Mouse (Mus musculus): ENCODE results near the gene Csgalnact2. TPM values are rescaled to one million over a fixed set of nuclear protein-coding genes. Genes with fewer than 3 reads are reported as not detected.

Csgalnact2 gene
- total RNA-seq, 2 experiments from 2014 or later: 19.9 to 22.3 TPM

DNA sequence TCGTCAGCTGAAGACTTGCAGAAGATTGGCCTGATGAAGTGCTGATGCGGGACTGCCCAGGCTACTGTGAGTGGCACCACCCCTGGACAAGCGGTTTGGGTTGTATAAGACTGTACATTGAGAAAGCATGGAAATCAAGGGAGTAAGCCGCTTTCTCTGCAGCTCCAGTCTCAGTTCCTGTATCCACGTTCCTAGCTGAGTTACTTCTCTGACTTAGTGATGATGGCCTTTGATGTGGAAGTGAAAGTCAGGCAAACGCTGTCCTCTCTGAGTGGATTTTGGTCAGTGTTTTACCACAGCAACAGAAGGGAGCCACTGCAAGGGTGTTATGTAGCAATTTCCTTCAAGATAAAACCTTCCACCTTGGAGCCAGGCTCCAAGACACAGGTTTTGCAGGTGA, 2.0 kb upstream of the Csgalnact2 start:
- no peak for DNase-seq (ENCODE audit: low spot score in 2 of 2)

GRCm38 (mm10) chr6:118137148-118137547, 1.8 kb downstream of the Csgalnact2 start:
- no peak for DNase-seq (ENCODE audit: low spot score in 2 of 2)

DNA sequence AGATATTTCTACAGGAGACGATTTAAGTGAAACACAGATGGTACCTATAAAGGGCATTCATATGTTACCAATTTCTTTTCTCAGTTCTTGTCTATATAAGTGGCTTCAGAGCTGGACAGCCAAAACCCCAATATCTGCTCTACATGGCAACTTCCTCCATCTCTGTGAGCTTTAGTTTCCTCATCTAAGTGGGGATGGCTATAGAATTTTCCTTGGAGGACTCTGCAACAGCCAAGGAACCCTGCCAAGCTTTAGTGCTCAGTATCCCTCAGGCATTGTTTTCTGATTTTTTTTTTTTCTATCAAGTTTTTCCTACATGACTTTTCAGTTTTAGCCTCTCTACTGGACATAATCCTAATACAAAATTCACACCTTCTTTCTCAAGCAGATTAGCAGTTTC, 4.5 kb downstream of the Csgalnact2 start:
- DNase-seq (ENCODE audit: low spot score in 2 of 2): no peak

DNA sequence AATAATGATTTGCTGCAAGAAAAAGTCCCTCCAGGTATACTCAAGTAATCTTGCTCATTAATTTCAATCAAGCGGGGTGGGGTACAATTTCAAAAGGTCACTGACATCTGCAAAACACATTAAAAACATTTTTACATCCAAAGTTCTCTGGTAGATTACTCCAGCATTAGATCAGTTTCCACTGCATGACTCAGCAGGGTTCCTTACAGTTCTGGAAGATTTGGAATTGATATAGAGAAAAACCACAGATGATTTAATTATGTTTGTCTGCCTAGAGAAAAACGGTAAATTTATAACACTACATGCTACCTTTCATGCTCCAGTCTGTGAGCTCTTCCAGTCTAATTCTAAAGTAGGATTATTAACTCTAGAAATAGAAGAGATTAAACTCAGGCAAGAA, 8.9 kb downstream of the Csgalnact2 start:
- DNase-seq (ENCODE audit: low spot score in 2 of 2): no peak

- DNase-seq (ENCODE audit: low spot score in 2 of 2): no peak
These were observed 11.0 kb downstream of the Csgalnact2 start for GRCm38 (mm10) chr6:118127827-118128487.

DNA sequence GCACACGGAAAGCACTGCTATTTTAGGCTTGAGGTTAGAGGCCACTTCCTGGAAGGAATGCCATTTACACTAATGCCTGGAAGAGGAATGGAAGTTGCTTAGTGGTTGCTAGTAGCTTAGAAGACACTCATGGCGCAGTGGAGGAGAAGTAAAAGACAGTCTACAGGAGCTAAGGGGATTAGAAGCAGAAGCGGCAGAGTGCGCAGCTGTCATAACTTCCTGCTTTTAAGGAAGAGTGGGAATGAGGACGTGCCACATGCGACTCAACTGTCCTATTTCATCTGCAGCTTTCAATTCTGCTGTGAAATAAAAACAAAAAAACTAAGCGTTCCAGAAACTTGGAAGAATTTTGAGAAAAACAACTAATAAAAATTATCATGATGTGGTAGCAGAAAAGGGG, 11.7 kb downstream of the Csgalnact2 start:
- no peak for DNase-seq (ENCODE audit: low spot score in 2 of 2)

DNA sequence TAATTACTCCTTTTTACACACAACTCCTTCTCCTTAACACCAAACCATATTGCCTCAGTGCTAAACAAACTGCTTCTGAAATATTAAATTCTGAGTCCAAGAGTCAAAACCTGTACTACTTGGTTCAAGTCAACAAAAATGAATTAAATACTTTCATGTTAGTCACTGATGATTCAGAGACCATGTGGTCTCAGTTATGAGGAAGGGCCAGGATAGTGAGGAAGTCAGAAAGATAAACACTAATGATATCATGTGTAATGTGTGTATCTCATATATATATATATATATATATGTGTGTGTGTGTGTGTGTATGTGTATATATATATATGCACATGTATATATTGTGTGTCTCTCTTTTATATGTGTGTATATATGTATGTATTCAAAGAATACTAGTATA, 12.4 kb downstream of the Csgalnact2 start:
- DNase-seq (ENCODE audit: low spot score in 2 of 2): no peak

GRCm38 (mm10) chr6:118122767-118123166, 16.2 kb downstream of the Csgalnact2 start:
- no peak for DNase-seq (ENCODE audit: low spot score in 2 of 2)

DNA sequence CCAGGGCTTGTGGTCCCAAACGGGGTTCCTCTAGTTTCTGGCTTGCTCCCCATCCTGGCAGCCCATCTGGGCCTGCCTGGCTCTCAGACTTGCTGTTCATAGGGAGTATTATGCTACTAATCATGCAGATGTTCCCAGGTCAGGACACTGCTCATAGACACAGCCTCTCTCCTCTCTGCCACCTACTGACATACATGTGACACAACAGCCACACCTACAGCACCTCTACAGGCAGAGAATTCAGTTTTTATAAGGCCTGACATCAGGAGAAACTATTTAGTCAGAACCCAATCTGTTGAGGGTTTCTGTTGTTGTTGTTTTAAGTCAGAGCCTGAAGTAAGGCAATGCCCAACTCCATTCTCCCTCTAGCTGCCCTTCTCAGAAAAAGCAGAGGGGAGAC, 27.1 kb downstream of the Csgalnact2 start:
- DNase-seq (ENCODE audit: low spot score in 2 of 2): no peak

DNA sequence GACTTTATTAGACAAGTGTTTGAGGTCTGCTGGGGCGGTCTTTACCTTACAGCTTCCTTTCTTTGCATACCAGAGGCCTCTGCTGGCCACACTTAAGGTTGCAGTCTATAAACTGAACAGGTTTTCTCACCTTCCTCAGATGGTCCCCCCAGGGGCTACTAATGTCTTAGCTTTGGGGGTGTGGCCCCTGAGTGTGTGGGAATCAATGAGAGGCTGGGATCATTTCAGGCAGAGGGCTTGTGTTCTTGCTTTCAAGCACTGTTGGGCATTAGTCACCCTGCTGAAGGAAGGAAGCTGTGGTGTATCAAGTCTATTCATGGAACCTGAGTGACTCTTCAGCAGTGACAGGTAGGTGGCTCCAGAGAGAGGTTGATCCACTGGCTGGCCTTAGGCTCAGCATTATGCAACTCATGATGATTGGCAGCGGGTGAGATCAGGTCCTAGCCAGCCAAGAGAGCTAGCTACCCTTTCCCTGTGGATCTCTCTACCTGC, 39.6 kb downstream of the Csgalnact2 start:
- DNase-seq (ENCODE audit: low spot score in 2 of 2): no peak

DNA sequence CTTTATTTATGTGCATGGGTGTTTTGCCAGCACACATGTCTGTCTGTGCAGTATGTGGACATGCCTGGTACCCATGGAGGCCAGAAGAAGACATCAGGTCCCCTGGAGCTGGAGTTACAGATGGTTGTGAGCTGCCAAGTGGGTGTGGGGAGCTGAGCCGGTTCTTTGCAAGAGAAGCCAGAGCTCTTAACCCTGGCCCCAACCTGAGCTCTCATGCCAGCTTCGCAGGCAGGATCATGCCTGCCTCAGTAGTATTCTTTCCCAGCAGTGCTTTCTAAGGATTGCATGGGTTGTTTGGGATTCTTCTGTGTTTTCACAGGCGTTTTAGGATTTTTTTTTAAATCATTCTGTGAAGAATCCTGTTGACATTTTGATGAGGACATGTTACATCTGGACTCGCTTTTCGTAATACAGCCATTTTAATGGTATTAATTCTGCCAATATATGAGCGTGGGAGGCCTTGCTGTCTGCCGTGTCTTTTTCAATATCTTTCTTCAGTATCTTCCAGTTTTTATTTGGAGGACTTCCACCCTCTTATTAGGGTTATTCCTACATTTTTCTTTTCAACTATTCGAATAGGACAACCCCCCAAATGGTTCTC, 41.1 kb downstream of the Csgalnact2 start:
- DNase-seq (ENCODE audit: low spot score in 2 of 2): no peak

DNA sequence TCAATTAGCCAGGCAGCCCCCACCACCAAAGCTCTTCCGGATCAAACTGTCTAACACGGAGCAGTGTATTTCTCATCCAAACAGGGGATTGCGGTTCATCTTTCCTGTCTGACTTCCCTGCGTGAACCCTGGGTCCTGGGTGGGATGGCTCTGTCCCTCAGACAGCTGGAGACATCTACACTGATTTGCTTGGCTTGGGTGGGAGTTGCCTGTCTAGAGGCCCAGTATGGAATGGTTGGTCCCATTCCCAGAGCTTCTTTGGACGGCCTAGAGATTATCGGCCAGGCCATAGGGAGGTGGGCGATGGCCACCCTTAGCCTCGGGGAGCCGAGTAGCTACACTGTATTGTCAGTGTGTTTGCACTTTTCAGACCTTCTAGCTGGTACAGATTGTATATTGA, 48.1 kb downstream of the Csgalnact2 start:
- DNase-seq (ENCODE audit: low spot score in 2 of 2): no peak

DNA sequence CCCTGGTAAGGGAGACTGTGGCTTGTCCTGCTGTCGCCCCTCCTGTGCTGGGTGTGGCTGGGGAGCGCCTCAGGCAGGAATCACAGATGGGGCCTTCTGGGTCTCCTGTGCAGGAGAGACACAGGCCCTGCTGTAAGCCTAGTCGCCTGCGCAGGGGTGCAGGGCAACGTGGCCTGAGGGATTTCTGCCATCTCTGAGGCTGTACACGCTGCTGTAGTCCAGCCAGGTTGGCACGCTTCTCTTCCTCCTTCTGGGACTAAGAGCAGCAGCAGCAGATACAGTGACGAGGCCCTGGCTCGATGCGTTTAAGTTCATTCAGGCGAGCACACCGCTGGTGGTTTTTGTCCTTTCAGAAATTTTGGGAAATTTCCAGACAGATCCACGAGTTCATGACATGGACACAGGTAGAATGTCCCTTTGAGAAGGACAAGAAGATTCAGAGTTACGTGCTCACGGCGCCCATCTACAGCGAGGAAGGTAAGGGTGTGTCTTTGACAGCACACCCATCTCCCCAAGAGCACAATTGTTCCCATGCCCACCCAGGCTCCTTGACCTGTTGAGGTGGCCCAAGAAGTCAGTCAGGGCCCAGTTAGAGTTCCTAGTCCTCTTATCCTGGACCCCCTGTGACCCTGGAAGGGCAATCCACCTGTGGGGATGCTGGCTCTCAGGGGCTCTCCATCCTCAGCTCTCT, 50.0 kb downstream of the Csgalnact2 start:
- DNase-seq (ENCODE audit: low spot score in 2 of 2): no peak

DNA sequence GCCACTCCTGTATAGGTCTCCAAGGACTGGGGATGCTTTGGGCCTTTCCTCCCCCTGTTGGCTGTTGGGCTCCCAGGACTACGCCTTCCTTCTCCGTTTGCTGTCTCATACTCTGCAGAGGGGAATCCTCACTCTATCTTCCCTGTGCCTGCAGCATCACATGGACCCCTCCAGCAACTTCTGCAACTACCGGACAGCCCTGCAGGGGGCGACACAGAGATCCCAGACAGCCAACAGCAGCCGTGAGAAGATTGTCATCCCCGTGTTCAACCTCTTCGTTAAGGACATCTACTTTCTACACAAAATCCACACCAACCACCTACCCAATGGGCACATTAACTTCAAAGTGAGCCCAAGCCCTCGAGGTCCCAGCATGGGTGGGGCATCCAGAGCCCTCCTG, 51.0 kb downstream of the Csgalnact2 start:
- no peak for DNase-seq (ENCODE audit: low spot score in 2 of 2)

GRCm38 (mm10) chr6:118084596-118084995, 54.3 kb downstream of the Csgalnact2 start:
- DNase-seq (ENCODE audit: low spot score in 2 of 2): no peak

GRCm38 (mm10) chr6:118083608-118084007, 55.3 kb downstream of the Csgalnact2 start:
- no peak for DNase-seq (ENCODE audit: low spot score in 2 of 2)

DNA sequence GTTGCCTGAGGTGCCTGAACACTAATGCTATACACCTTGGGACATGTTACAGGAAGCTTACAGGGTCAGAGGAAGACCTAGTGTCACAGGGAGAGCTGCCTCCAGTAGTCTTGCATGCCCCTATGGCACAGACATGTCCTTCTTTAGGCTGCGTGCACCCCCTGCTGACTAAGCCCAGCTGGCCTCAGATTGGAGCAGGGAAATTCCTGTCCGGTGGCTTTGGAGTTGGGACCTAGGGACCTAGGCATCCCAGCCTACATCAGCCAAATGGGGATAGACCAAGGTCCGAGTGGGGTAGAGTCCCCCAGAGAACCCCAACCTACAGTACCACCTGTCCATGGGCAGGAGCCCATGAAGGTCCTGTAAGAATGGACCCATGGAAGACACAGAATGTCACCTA, 56.6 kb downstream of the Csgalnact2 start:
- no peak for DNase-seq (ENCODE audit: low spot score in 2 of 2)

DNA sequence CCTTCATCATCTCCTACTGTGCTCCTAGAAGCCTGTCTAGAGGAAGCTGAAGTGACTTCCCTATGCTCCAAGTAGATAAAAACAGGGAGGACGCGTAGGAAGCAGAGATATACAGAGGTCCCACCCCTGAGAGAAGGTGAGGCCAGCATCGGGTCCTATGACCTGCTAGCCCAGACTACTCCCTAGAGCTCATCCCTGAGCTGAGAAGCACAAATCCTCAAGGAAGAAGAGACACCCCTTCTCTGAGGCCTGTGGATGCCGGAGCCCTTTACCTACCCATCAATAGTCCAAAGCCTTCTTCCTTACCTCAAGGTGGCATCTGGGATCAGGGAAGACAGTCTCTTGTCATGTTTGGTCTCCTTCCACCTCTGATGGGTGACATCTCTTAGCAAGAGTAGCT, 58.2 kb downstream of the Csgalnact2 start:
- DNase-seq (ENCODE audit: low spot score in 2 of 2): no peak

- DNase-seq (ENCODE audit: low spot score in 2 of 2): no peak
These were observed 59.0 kb downstream of the Csgalnact2 start for GRCm38 (mm10) chr6:118079762-118080465.

DNA sequence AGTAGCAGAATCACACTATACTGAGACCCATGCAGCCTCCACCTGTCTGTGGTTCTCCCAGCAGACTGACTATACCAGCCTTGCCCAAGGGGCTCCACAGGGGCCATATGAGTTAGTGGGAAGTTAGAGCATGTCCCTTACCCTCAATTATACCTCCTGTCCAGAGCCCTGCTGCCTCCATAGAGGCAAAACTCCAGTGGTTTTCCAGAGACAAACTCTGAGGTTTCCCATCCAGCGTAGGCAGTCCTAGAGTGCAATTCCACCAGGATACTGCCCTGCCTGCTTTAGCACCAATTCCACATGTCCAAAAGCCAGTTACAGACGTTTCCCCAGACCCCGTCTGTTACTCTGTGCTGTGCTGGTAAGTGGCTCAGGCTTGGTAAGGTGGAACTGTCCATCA, 59.6 kb downstream of the Csgalnact2 start:
- DNase-seq (ENCODE audit: low spot score in 2 of 2): no peak

- no peak for DNase-seq (ENCODE audit: low spot score in 2 of 2)
These were observed 60.2 kb downstream of the Csgalnact2 start for GRCm38 (mm10) chr6:118078751-118079150.

DNA sequence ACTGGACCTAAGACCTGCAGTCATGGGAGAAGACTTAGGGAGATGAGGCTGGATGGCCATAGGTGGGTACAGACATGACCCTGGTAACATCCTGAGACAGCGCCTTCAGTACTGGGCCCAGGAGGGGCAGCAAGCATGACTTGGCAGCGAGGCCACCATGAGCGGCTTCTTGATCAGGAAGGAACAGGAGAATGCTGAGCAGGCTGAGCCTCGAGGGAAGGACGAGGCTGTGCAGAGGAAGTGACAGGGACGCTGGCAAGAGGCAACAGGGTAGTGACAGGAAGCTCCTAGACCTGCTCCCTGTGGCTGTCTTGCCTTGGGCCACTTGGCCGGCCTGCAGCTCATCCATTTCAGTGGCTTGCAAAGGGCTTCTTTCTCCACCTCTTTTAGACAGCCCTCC, 61.5 kb downstream of the Csgalnact2 start:
- no peak for DNase-seq (ENCODE audit: low spot score in 2 of 2)

Data from adrenal gland, postnatal 4 days (tissue).